Mouse (Mus musculus): ENCODE results near the gene Anxa2. TPM values are rescaled to one million over a fixed set of nuclear protein-coding genes. Genes with fewer than 3 reads are reported as not detected.

The Anxa2 gene
- polyA plus RNA-seq, 2 experiments from 2014 or later: 237 to 239 TPM

GRCm38 (mm10) chr9:69514206-69514605, 60.8 kb downstream of the Anxa2 start:
- no peak for ATAC-seq

- no peak for ATAC-seq
These were observed 62.0 kb downstream of the Anxa2 start for GRCm38 (mm10) chr9:69515416-69515815.

- no peak for ATAC-seq
These were observed 64.1 kb downstream of the Anxa2 start for GRCm38 (mm10) chr9:69517387-69518035.

Other genes with a start within 250 kb of the Anxa2 start
- 10 to 100 TPM; 12.8 to 16.0 TPM for gene Ice2, start 55.7 kb upstream of the Anxa2 start, polyA plus RNA-seq (2017; shearing (Covaris generic))

Measured in activated CD4-positive, CD25-positive, alpha-beta regulatory T cell, adult 4 months (primary cell).